9 mouse cellular contexts compared by ENCODE assay signal in genomic region chr2:26360772-26361171, GRCm38 (mm10). TPM values are rescaled to one million over a fixed set of nuclear protein-coding genes. Genes with fewer than 3 reads are reported as not detected.
DNase-seq lines count a peak whose midpoint lies in the region; ATAC-seq and TF ChIP-seq lines count a peak whose summit lies in the region.
"Had no signal": no experiment of that assay in that cellular context is flagged by ENCODE, and none has a peak within 500 bp of the region (broad histone marks: within the 10 kb centered on the region; RNA-seq: fewer than 3 reads in every experiment).

TSS of gene Card9 (minus strand) at chr2:26360918.

- ATAC-seq in megakaryocyte-erythroid progenitor cell, adult 5-6 weeks (replicated peaks; ENCODE audit: low FRiP score, low TSS enrichment, poor library complexity, severe bottlenecking) = no peak

- H3K27ac ChIP-seq in gastrocnemius, adult 2 months = peak within 1 kb of the TSS; percentile 87

- TF ChIP-seq CTCF in gastrocnemius, adult 2 months (IDR thresholded peaks at IDR 0.05) = no peak

- peak within 1 kb of the TSS; percentile 45 for H3K4me3 ChIP-seq in gastrocnemius, adult 2 months

- intact Hi-C loops in gastrocnemius, adult 2 months (cut with DNase I) = no loop called here

- DNase-seq in gastrocnemius, adult 2 months = no peak
- DNase-seq in gastrocnemius, adult 18-20 months (ENCODE audit: low spot score) = no peak
- peak; percentile 6 for DNase-seq in thymus, postnatal 4 days
- DNase-seq in thymus, adult 18-20 months = no peak
- peak; percentile 55 for DNase-seq in lung, postnatal 4 days
- DNase-seq in layer of hippocampus, adult 11-12 months (ENCODE audit: low spot score) = no peak
- no peak for DNase-seq in kidney, adult 11 months
- DNase-seq: gastrocnemius, postnatal 36 days had no signal

RNA-seq across cellular contexts. Expression of gene Card9, which starts in this region (rescaled TPM):
- 1 to 10 TPM; 1.1 to 1.2 TPM for total RNA-seq in gastrocnemius, adult 2 months (2021)
- under 1 TPM; 0.47 to 0.82 TPM for total RNA-seq in gastrocnemius, adult 18-20 months (2021)
- total RNA-seq in megakaryocyte-erythroid progenitor cell, adult 5-6 weeks (2014; fragmentation: Nextera tagmentation) = 0.72 and 2.9 TPM in 2 replicates
- total RNA-seq in megakaryocyte-erythroid progenitor cell, adult 5-6 weeks (2017) = 1.7 and 3.2 TPM in 2 replicates

Comparison
In these comparisons a context has a peak if more than half of its experiments do, and no peak if none do; other contexts are left out.
1. DNase-seq: peak in thymus, postnatal 4 days (single experiment) and lung, postnatal 4 days (2 of 2); none in gastrocnemius, adult 2 months (single experiment), gastrocnemius, adult 18-20 months (single experiment), thymus, adult 18-20 months (0 of 2), layer of hippocampus, adult 11-12 months (single experiment) and kidney, adult 11 months (single experiment).